Mouse (Mus musculus) olfactory bulb, adult 2 months (tissue): Measurements from ENCODE around the gene Mier2.

Experiments
- CTCF ChIP-seq: fragments of 200-500 bp; IDR thresholded peaks from 2 replicates; pipeline ENCODE4 v1.5.1; 2012; ENCODE audit warnings: low read depth, mild to moderate bottlenecking, low read length, moderate library complexity; ENCODE audit not compliant: insufficient read depth
- POLR2A ChIP-seq: fragments of 200-500 bp; IDR thresholded peaks from 2 replicates; pipeline ENCODE4 v1.6.1; 2012; ENCODE audit warnings: mild to moderate bottlenecking, low read depth, low read length, moderate library complexity; ENCODE audit not compliant: insufficient read depth

GRCm38 (mm10) chr10:79543884-79544597 lies 11.0 kb downstream of the Mier2 start:
- TF ChIP-seq CTCF (no peak), POLR2A (no peak)
